Mouse (Mus musculus) mammary gland, adult 2 months (tissue): ENCODE results near the gene Gm5483. TPM values are rescaled to one million over a fixed set of nuclear protein-coding genes. Genes with fewer than 3 reads are reported as not detected.

Experiments used
- polyA plus RNA-seq: library from polyadenylated mRNA; depleted of rRNA; stranded (reverse); fragments of >200 nt; gene quantifications from 2 replicates; pipeline ENCODE4 v1.2.3, GENCODE M21; 2012; ENCODE audit warnings: low replicate concordance; rRNA removed

Gene Gm5483
- polyA plus RNA-seq, result not detected in 2 replicates

DNA sequence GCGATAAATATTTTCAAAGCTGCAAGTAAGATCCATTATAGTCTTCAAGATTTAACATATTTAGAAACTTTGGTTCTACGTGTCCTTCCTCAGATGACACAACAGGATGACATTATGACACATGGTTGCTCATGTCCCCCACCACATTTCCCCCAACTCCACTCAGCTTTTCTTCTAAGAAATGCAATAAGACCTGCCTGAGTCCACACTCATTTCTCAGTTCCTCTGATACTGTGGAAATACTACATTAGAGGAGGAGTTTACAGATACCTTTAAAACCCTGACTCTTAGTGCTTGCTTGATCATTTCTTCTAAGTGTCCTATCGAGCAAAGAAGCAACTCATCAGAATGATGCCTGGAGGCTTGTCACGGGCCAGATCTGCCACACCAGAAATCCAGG lies at the start of gene Gm5483:
Gene Gm5483 (plus strand): TSS at position 301 of the 400 bp plus-strand sequence.

GRCm38 (mm10) chr16:36156402-36156975 lies 27.5 kb upstream of the Gm5483 start, which contains the start of gene Stfa2l1:
TSS of gene Stfa2l1 (plus strand) at chr16:36156811.

GRCm38 (mm10) chr16:36209967-36210453 lies 26.0 kb downstream of the Gm5483 start, which contains the start of gene Gm5416:
TSS of gene Gm5416 (plus strand) at chr16:36210403.

GRCm38 (mm10) chr16:36221168-36221567 lies 37.2 kb downstream of the Gm5483 start, which contains the start of gene 2010005H15Rik:
TSS of gene 2010005H15Rik (plus strand) at chr16:36221468.

Other genes starting within 250 kb of the Gm5483 start
- gene Parp9, start 245.7 kb upstream of the Gm5483 start, polyA plus RNA-seq, result 7.4 and 15.6 TPM in 2 replicates
- gene Dtx3l, start 245.1 kb upstream of the Gm5483 start, polyA plus RNA-seq, result 10.0 and 15.3 TPM in 2 replicates
- 3.7 and 15.5 TPM in 2 replicates for gene Kpna1, start 205.5 kb upstream of the Gm5483 start, polyA plus RNA-seq
- gene Wdr5b, start 143.0 kb upstream of the Gm5483 start, polyA plus RNA-seq, result 1.1 and 2.7 TPM in 2 replicates
- 27.0 and 27.7 TPM in 2 replicates for gene Fam162a, start 112.6 kb upstream of the Gm5483 start, polyA plus RNA-seq
- gene Ccdc58, start 112.5 kb upstream of the Gm5483 start, polyA plus RNA-seq, result 4.2 and 5.4 TPM in 2 replicates
- 0.11 TPM in 1 of 2 replicates, not detected in the other for gene Csta1, start 53.0 kb upstream of the Gm5483 start, polyA plus RNA-seq
- gene Stfa2l1, start 27.4 kb upstream of the Gm5483 start, polyA plus RNA-seq, result not detected in 2 replicates
- gene Gm5416, start 26.2 kb downstream of the Gm5483 start, polyA plus RNA-seq, result not detected in 2 replicates
- gene 2010005H15Rik, start 37.3 kb downstream of the Gm5483 start, polyA plus RNA-seq, result not detected in 2 replicates
- not detected in 2 replicates for gene Stfa1, start 92.7 kb downstream of the Gm5483 start, polyA plus RNA-seq
- gene BC117090, start 150.1 kb downstream of the Gm5483 start, polyA plus RNA-seq, result not detected in 2 replicates
- not detected in 2 replicates for gene BC100530, start 183.5 kb downstream of the Gm5483 start, polyA plus RNA-seq
- not detected in 2 replicates for gene Stfa2, start 224.2 kb downstream of the Gm5483 start, polyA plus RNA-seq